ENCODE assay signal across 8 mouse cellular contexts in the genomic region with DNA sequence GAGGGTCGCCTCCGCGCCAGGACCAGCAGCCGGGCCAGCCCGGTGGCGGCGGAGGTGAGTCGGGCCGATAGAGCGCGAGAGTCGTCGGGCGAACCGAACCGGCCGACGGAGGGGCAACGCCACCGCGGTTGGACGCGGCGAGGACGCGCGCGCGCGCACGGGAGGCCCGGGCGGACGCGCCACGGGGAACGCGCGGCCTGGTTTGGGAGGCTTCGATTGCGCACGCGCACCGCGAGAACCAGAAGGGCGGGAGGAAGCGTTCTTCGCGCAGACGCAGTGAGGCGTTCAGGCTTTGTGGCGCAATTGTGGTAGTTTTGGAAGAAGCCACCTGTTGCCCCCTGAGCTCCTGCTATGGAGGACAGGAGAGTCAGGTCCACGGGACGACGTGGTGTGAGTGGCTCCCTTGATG. TPM values are rescaled to one million over a fixed set of nuclear protein-coding genes. Genes with fewer than 3 reads are reported as not detected.
DNase-seq lines count a peak whose midpoint lies in the region; ATAC-seq and TF ChIP-seq lines count a peak whose summit lies in the region.

No protein-coding gene starts in this region.

- TF ChIP-seq EP300 in liver, embryonic 14.5 days (IDR thresholded peaks at IDR 0.05; ENCODE audit: low read depth), result no peak

- peak overlapping the region; percentile 89 for H3K4me2 ChIP-seq in heart, embryonic 15.5 days
- peak overlapping the region; percentile 99 for H3K4me2 ChIP-seq in liver, embryonic 14.5 days (ENCODE audit: low read depth)
- peak overlapping the region; percentile 81 for H3K4me2 ChIP-seq in stomach, embryonic 15.5 days

- H3K4me1 ChIP-seq in forebrain, embryonic 10.5 days, result peaks cover 34% of the 10 kb centered on the region
- peaks cover 27% of the 10 kb centered on the region for H3K4me1 ChIP-seq in heart, embryonic 15.5 days (replicated peaks)
- peaks cover 14 to 19% of the 10 kb centered on the region in 2 experiments for H3K4me1 ChIP-seq in liver, embryonic 14.5 days (replicated peaks; ENCODE audit: control insufficient read depth in 2 of 2, insufficient read depth in 2 of 2, low read length in 1 of 2)
- peaks cover 18% of the 10 kb centered on the region for H3K4me1 ChIP-seq in stomach, embryonic 15.5 days

- H3K9ac ChIP-seq in heart, embryonic 15.5 days, result peak overlapping the region; percentile 99
- peak overlapping the region; percentile 97 for H3K9ac ChIP-seq in liver, embryonic 14.5 days (replicated peaks)
- H3K9ac ChIP-seq in stomach, embryonic 15.5 days, result peak overlapping the region; percentile 99

- peaks cover 51% of the 10 kb centered on the region for H3K36me3 ChIP-seq in forebrain, embryonic 10.5 days (replicated peaks)
- H3K36me3 ChIP-seq in heart, embryonic 15.5 days, result peaks cover 40% of the 10 kb centered on the region
- peaks cover 47% of the 10 kb centered on the region for H3K36me3 ChIP-seq in liver, embryonic 14.5 days (replicated peaks; ENCODE audit: control insufficient read depth, insufficient read depth, low read depth)
- peaks cover 33% of the 10 kb centered on the region for H3K36me3 ChIP-seq in stomach, embryonic 15.5 days

- TF ChIP-seq CTCF in liver, embryonic 14.5 days (IDR thresholded peaks at IDR 0.05; ENCODE audit: low read depth), result no peak

- H3K27me3 ChIP-seq in forebrain, embryonic 10.5 days (ENCODE audit: poor library complexity, severe bottlenecking), result no peaks in the 10 kb centered on the region
- H3K27me3 ChIP-seq in heart, embryonic 15.5 days, result no peaks in the 10 kb centered on the region
- no peaks in the 10 kb centered on the region for H3K27me3 ChIP-seq in liver, embryonic 14.5 days (ENCODE audit: control insufficient read depth, insufficient read depth, low read length)
- H3K27me3 ChIP-seq in stomach, embryonic 15.5 days (replicated peaks), result no peaks in the 10 kb centered on the region

- peak overlapping the region; percentile 100 for H3K4me3 ChIP-seq in forebrain, embryonic 10.5 days
- peak overlapping the region; percentile 99 for H3K4me3 ChIP-seq in heart, embryonic 15.5 days
- H3K4me3 ChIP-seq in liver, embryonic 14.5 days (ENCODE audit: insufficient read depth in 1 of 2, low read depth in 2 of 2, low read length in 2 of 2), result peak overlapping the region; percentile 94
- H3K4me3 ChIP-seq in stomach, embryonic 15.5 days (replicated peaks), result peak overlapping the region; percentile 99

- DNase-seq in c-Kit-negative CD71-positive TER-119-positive erythroid progenitor cells, embryonic 14.5 days (ENCODE audit: low read depth, low spot score), result peak; percentile 85
- peak; percentile 87 for DNase-seq in forebrain, embryonic 10.5 days (ENCODE audit: extremely low spot score, low spot score)
- peak; percentile 91 to 95 for DNase-seq in kidney, postnatal 36 days
- DNase-seq in liver, embryonic 14.5 days (ENCODE audit: low read depth in 3 of 3, low spot score in 3 of 3), result peak; percentile 81 to 86 (median 84)
- DNase-seq in neural tube, embryonic 10.5 days (ENCODE audit: extremely low spot score, low spot score), result peak; percentile 88

- ATAC-seq in CD4-positive, CD25-positive, alpha-beta regulatory T cell, adult 4 months, result peak; percentile 4
- no peak for ATAC-seq in heart, embryonic 15.5 days (replicated peaks; ENCODE audit: insufficient number of reproducible peaks, insufficient read depth, low FRiP score, low read depth)
- no peak for ATAC-seq in liver, embryonic 14.5 days (ENCODE audit: insufficient read depth)
- ATAC-seq in stomach, embryonic 15.5 days (ENCODE audit: insufficient read depth, low FRiP score, low read depth), result no peak

- H3K27ac ChIP-seq in forebrain, embryonic 10.5 days, result peak overlapping the region; percentile 100
- H3K27ac ChIP-seq in heart, embryonic 15.5 days, result peak overlapping the region; percentile 99
- peak overlapping the region; percentile 88 for H3K27ac ChIP-seq in liver, embryonic 14.5 days
- H3K27ac ChIP-seq in stomach, embryonic 15.5 days, result peak overlapping the region; percentile 98

- H3K9me3 ChIP-seq in forebrain, embryonic 10.5 days, result no peaks in the 10 kb centered on the region
- no peaks in the 10 kb centered on the region for H3K9me3 ChIP-seq in heart, embryonic 15.5 days (replicated peaks)
- H3K9me3 ChIP-seq in liver, embryonic 14.5 days (ENCODE audit: control insufficient read depth, low read length), result no peaks in the 10 kb centered on the region
- no peaks in the 10 kb centered on the region for H3K9me3 ChIP-seq in stomach, embryonic 15.5 days

- WGBS in forebrain, embryonic 10.5 days, result under 1% methylated on average over 55 of the region's 55 CpGs
- whole genome bisulfite sequencing in heart, embryonic 15.5 days, result under 1% methylated on average over 54 of the region's 55 CpGs
- WGBS in liver, embryonic 14.5 days (ENCODE audit: insufficient replicate concordance), result under 1% methylated on average over 55 of the region's 55 CpGs
- WGBS in stomach, embryonic 15.5 days, result under 1% methylated on average over 53 of the region's 55 CpGs

RNA-seq across cellular contexts. Expression of a gene that starts 0.8 kb away (rescaled TPM):
- 10 to 100 TPM; 55.3 to 56.7 TPM for polyA plus RNA-seq in CD4-positive, CD25-positive, alpha-beta regulatory T cell, adult 4 months (2017; shearing (Covaris generic))
- 201 TPM in 2 replicates for polyA plus RNA-seq in forebrain, embryonic 10.5 days (2016; fragmentation: Nextera tagmentation; extraction: Ambion mirVana)
- 79.0 and 98.4 TPM in 2 replicates for polyA plus RNA-seq in heart, embryonic 15.5 days (2015; fragmentation: Nextera tagmentation; extraction: Ambion mirVana)
- polyA plus RNA-seq in liver, embryonic 14.5 days (2012; rRNA removed), result 57.4 and 60.9 TPM in 2 replicates
- polyA plus RNA-seq in liver, embryonic 14.5 days (2014; fragmentation: Nextera tagmentation; extraction: Ambion mirVana), result 57.9 and 65.0 TPM in 2 replicates
- 104 and 127 TPM in 2 replicates for polyA plus RNA-seq in stomach, embryonic 15.5 days (2015; fragmentation: Nextera tagmentation; extraction: Ambion mirVana)

RNA-seq across cellular contexts. Expression of a gene that starts 19.9 kb away (rescaled TPM):
- 10 to 100 TPM in 1 of 2 experiments, 1 to 10 TPM in 1; 2.0 to 14.2 TPM for polyA plus RNA-seq in CD4-positive, CD25-positive, alpha-beta regulatory T cell, adult 4 months (2017; shearing (Covaris generic))
- 0.83 and 2.0 TPM in 2 replicates for polyA plus RNA-seq in forebrain, embryonic 10.5 days (2016; fragmentation: Nextera tagmentation; extraction: Ambion mirVana)
- polyA plus RNA-seq in heart, embryonic 15.5 days (2015; fragmentation: Nextera tagmentation; extraction: Ambion mirVana), result 282 and 297 TPM in 2 replicates
- 1.2 TPM in 2 replicates for polyA plus RNA-seq in liver, embryonic 14.5 days (2012; rRNA removed)
- polyA plus RNA-seq in liver, embryonic 14.5 days (2014; fragmentation: Nextera tagmentation; extraction: Ambion mirVana), result 1.2 and 1.3 TPM in 2 replicates
- polyA plus RNA-seq in stomach, embryonic 15.5 days (2015; fragmentation: Nextera tagmentation; extraction: Ambion mirVana), result 10.3 and 12.8 TPM in 2 replicates

RNA-seq across cellular contexts. Expression of a gene that starts 23.4 kb away (rescaled TPM):
- polyA plus RNA-seq in CD4-positive, CD25-positive, alpha-beta regulatory T cell, adult 4 months (2017; shearing (Covaris generic)), result 100 to 1,000 TPM in 1 of 2 experiments, 10 to 100 TPM in 1; 77.5 to 135 TPM
- 12.6 and 14.5 TPM in 2 replicates for polyA plus RNA-seq in forebrain, embryonic 10.5 days (2016; fragmentation: Nextera tagmentation; extraction: Ambion mirVana)
- polyA plus RNA-seq in heart, embryonic 15.5 days (2015; fragmentation: Nextera tagmentation; extraction: Ambion mirVana), result 12.6 and 17.9 TPM in 2 replicates
- 15.9 and 17.6 TPM in 2 replicates for polyA plus RNA-seq in liver, embryonic 14.5 days (2012; rRNA removed)
- polyA plus RNA-seq in liver, embryonic 14.5 days (2014; fragmentation: Nextera tagmentation; extraction: Ambion mirVana), result 3.0 and 3.7 TPM in 2 replicates
- polyA plus RNA-seq in stomach, embryonic 15.5 days (2015; fragmentation: Nextera tagmentation; extraction: Ambion mirVana), result 11.4 and 13.8 TPM in 2 replicates

RNA-seq across cellular contexts. Expression of a gene that starts 29.5 kb away (rescaled TPM):
- 10 to 100 TPM; 16.9 to 32.1 TPM for polyA plus RNA-seq in CD4-positive, CD25-positive, alpha-beta regulatory T cell, adult 4 months (2017; shearing (Covaris generic))
- polyA plus RNA-seq in forebrain, embryonic 10.5 days (2016; fragmentation: Nextera tagmentation; extraction: Ambion mirVana), result 115 and 130 TPM in 2 replicates
- polyA plus RNA-seq in heart, embryonic 15.5 days (2015; fragmentation: Nextera tagmentation; extraction: Ambion mirVana), result 36.1 and 50.6 TPM in 2 replicates
- polyA plus RNA-seq in liver, embryonic 14.5 days (2012; rRNA removed), result 19.9 and 20.4 TPM in 2 replicates
- polyA plus RNA-seq in liver, embryonic 14.5 days (2014; fragmentation: Nextera tagmentation; extraction: Ambion mirVana), result 12.5 and 13.5 TPM in 2 replicates
- polyA plus RNA-seq in stomach, embryonic 15.5 days (2015; fragmentation: Nextera tagmentation; extraction: Ambion mirVana), result 70.2 and 74.3 TPM in 2 replicates

RNA-seq across cellular contexts. Expression of a gene that starts 34.8 kb away (rescaled TPM):
- polyA plus RNA-seq in CD4-positive, CD25-positive, alpha-beta regulatory T cell, adult 4 months (2017; shearing (Covaris generic)), result 100 to 1,000 TPM in 1 of 2 experiments, 10 to 100 TPM in 1; 80.3 to 117 TPM
- polyA plus RNA-seq in forebrain, embryonic 10.5 days (2016; fragmentation: Nextera tagmentation; extraction: Ambion mirVana), result 15.6 and 17.0 TPM in 2 replicates
- 54.8 TPM in 2 replicates for polyA plus RNA-seq in heart, embryonic 15.5 days (2015; fragmentation: Nextera tagmentation; extraction: Ambion mirVana)
- 64.1 and 74.5 TPM in 2 replicates for polyA plus RNA-seq in liver, embryonic 14.5 days (2012; rRNA removed)
- 76.3 and 76.9 TPM in 2 replicates for polyA plus RNA-seq in liver, embryonic 14.5 days (2014; fragmentation: Nextera tagmentation; extraction: Ambion mirVana)
- polyA plus RNA-seq in stomach, embryonic 15.5 days (2015; fragmentation: Nextera tagmentation; extraction: Ambion mirVana), result 55.8 and 57.6 TPM in 2 replicates

Comparison
In these comparisons a context has a peak if more than half of its experiments do, and no peak if none do; other contexts are left out.
1. RNA of a gene that starts 19.9 kb away (polyA plus RNA-seq): 282 to 297 TPM in heart, embryonic 15.5 days; 2.0 to 14.2 TPM in CD4-positive, CD25-positive, alpha-beta regulatory T cell, adult 4 months, 10.3 to 12.8 TPM in stomach, embryonic 15.5 days, 1.2 to 1.3 TPM in liver, embryonic 14.5 days and 0.83 to 2.0 TPM in forebrain, embryonic 10.5 days; every median in the first group is over 10 times any median in the second.
2. Peak in every context shown above with its lines, with median percentiles within 50 percentile points of each other: DNase-seq, H3K27ac ChIP-seq, H3K4me3 ChIP-seq, H3K4me2 ChIP-seq and H3K9ac ChIP-seq.